Mouse (Mus musculus) liver, adult 2 months (tissue): Measurements from ENCODE around the gene Avp.

Experiments
- CTCF ChIP-seq: fragments of 200-500 bp; IDR thresholded peaks from 2 replicates; pipeline ENCODE4 v1.5.1; 2011; ENCODE audit warnings: low read depth, low read length, control low read depth
- POLR2A ChIP-seq: fragments of 200-500 bp; IDR thresholded peaks from 2 replicates; pipeline ENCODE4 v1.6.1; 2011; ENCODE audit warnings: low read length, control low read depth; ENCODE audit not compliant: insufficient read depth; ENCODE audit errors: extremely low read depth

GRCm38 (mm10) chr2:130558015-130558414, 24.3 kb downstream of the Avp start:
- TF ChIP-seq CTCF (no peak), POLR2A (no peak)
